Mouse (Mus musculus): Measurements from ENCODE around the gene Rapgef1. TPM values are rescaled to one million over a fixed set of nuclear protein-coding genes. Genes with fewer than 3 reads are reported as not detected.

The Rapgef1 gene
- total and polyA plus RNA-seq, 2 experiments = 11.8 to 25.3 TPM

DNA sequence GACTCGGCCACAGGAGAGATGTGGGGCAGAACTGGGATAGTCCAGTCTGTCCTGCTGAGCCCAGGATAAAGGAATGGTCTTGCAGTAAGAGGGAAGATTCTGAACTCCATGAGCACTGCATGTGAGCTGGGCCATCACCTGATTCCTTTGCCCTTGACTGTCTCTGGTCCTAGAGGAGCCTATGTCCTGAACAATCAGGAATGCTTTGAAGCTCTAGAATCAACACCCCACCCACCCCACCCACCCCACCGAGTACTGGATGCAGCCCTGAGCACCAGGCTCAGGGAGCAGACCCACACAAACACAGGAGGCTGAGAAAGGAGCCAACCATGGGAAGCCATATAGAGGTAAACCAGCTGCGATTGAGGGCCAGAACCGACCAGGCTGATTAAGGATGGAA, 129.0 kb downstream of the Rapgef1 start:
- no peaks in the 10 kb centered on the region for H3K36me3 ChIP-seq (ENCODE audit: control insufficient read depth, insufficient read depth, low read length)
- WGBS = 86% methylated on average over 4 of the region's 4 CpGs
- no peak overlapping the region for H3K27ac ChIP-seq (replicated peaks; ENCODE audit: insufficient read depth, low read depth, low read length)
- peaks cover 7% of the 10 kb centered on the region; the same call in 1 of the 2 replicates for H3K4me1 ChIP-seq (ENCODE audit: control insufficient read depth, insufficient read depth, low read length)
- DNase-seq (ENCODE audit: extremely low read depth, low read depth, low spot score) = no peak
- no peak overlapping the region for H3K4me3 ChIP-seq (ENCODE audit: insufficient read depth, low read depth, low read length)
- no peak overlapping the region for H3K9ac ChIP-seq (ENCODE audit: low read depth, low read length)
- H3K79me2 ChIP-seq (ENCODE audit: control insufficient read depth, insufficient read depth, low read length) = no peaks in the 10 kb centered on the region
- TF ChIP-seq CTCF (IDR thresholded peaks at IDR 0.05; ENCODE audit: low read depth, low read length) = no peak
- TF ChIP-seq POLR2A (IDR thresholded peaks at IDR 0.05; ENCODE audit: extremely low read depth, insufficient read depth, low read length) = no peak
- 0 out of 2 replicates have a peak, but pooled peaks cover 5% of the 10 kb centered on the region for H3K27me3 ChIP-seq (ENCODE audit: control insufficient read depth, insufficient read depth, low read length)

DNA sequence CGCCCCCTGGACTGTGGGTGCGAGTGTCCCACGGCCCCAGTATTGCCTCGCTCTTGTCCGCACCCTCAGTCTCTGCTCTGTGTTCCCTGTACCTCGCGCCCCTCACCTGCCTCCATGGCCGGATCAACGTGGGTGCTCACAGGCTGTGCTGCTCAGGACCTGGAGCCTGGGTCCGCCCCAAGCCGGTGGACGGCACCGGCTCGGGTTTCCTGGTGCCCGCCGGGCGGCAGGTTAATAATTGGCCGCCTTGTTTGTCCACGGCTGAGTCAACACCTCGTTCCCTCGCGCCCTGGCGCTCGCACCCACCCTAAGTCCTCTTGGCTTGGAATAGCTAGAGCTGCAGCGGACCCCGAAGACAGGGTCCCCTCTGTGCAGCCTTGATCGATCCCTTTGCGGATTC, 132.0 kb downstream of the Rapgef1 start, which contains the start of gene Gm13420:
Gene Gm13420, minus strand, starts transcription at position 189 of the 400 bp plus-strand sequence.
- 0 out of 2 replicates have a peak, but pooled peaks cover 5% of the 10 kb centered on the region for H3K27me3 ChIP-seq (ENCODE audit: control insufficient read depth, insufficient read depth, low read length)
- H3K36me3 ChIP-seq (ENCODE audit: control insufficient read depth, insufficient read depth, low read length) = no peaks in the 10 kb centered on the region
- H3K4me1 ChIP-seq (ENCODE audit: control insufficient read depth, insufficient read depth, low read length) = peaks cover 7% of the 10 kb centered on the region; the same call in 1 of the 2 replicates
- WGBS = 4% methylated on average over 28 of the region's 28 CpGs
- DNase-seq (ENCODE audit: extremely low read depth, low read depth, low spot score) = peak; percentile 43
- H3K79me2 ChIP-seq (ENCODE audit: control insufficient read depth, insufficient read depth, low read length) = no peaks in the 10 kb centered on the region
- H3K4me3 ChIP-seq (ENCODE audit: insufficient read depth, low read depth, low read length) = peak within 1 kb of the TSS; percentile 65; the same call in 1 of the 2 replicates
- no peak for TF ChIP-seq POLR2A (IDR thresholded peaks at IDR 0.05; ENCODE audit: extremely low read depth, insufficient read depth, low read length)
- TF ChIP-seq CTCF (IDR thresholded peaks at IDR 0.05; ENCODE audit: low read depth, low read length) = no peak
- H3K9ac ChIP-seq (ENCODE audit: low read depth, low read length) = peak within 1 kb of the TSS; percentile 69
- no peak within 1 kb of the TSS for H3K27ac ChIP-seq (replicated peaks; ENCODE audit: insufficient read depth, low read depth, low read length)

DNA sequence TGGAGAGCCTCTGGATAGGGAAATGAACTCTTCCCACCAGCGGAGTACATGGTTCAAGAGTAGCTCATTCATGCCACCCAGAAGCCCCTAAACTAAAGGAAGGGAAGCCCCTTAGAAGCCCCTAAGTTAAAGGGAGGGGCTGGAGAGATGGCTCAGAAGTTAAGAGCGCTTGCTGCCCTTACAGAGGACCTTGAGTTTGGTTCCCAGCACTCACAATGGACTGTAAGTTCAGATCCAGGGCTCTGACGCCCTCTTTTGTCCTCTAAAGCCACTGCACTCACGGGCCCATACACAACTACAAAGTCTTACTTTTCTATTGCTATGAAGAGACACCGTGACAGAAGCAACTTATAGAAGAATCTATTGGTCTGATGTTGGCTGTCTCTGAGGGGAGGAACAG, 132.9 kb downstream of the Rapgef1 start:
- Histone ChIP-seq H3K4me3 (ENCODE audit: insufficient read depth, low read depth, low read length) (no peak overlapping the region), H3K4me1 (ENCODE audit: control insufficient read depth, insufficient read depth, low read length) (peaks cover 7% of the 10 kb centered on the region; the same call in 1 of the 2 replicates), H3K79me2 (ENCODE audit: control insufficient read depth, insufficient read depth, low read length) (no peaks in the 10 kb centered on the region), H3K27ac (replicated peaks; ENCODE audit: insufficient read depth, low read depth, low read length) (no peak overlapping the region), H3K27me3 (ENCODE audit: control insufficient read depth, insufficient read depth, low read length) (0 out of 2 replicates have a peak, but pooled peaks cover under 1% of the 10 kb centered on the region), H3K9ac (ENCODE audit: low read depth, low read length) (no peak overlapping the region), H3K36me3 (ENCODE audit: control insufficient read depth, insufficient read depth, low read length) (no peaks in the 10 kb centered on the region)
- WGBS = 92% methylated on average over 5 of the region's 5 CpGs
- no peak for TF ChIP-seq CTCF (IDR thresholded peaks at IDR 0.05; ENCODE audit: low read depth, low read length)
- TF ChIP-seq POLR2A (IDR thresholded peaks at IDR 0.05; ENCODE audit: extremely low read depth, insufficient read depth, low read length) = no peak
- DNase-seq (ENCODE audit: extremely low read depth, low read depth, low spot score) = no peak

DNA sequence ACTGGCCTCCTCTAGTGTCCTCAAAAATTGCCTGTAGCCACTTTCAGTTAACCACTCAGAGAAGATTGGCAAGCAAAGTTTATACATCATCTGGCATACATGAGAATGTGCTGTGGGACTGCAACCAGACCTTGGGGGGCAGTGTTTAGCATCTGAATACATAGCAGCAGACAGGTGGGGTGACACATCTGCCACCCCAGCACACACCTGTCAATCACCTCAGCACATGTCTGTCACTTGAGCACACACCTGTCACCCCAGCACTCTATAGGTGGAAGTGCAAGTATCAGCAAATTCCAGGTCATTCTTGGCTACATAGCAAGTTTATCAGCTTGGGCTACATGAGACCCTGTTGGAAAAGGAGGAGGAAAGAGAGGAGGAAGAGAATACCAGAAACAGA, 136.2 kb downstream of the Rapgef1 start:
- peaks cover 7% of the 10 kb centered on the region; the same call in 1 of the 2 replicates for H3K4me1 ChIP-seq (ENCODE audit: control insufficient read depth, insufficient read depth, low read length)
- H3K4me3 ChIP-seq (ENCODE audit: insufficient read depth, low read depth, low read length) = no peak overlapping the region
- H3K27me3 ChIP-seq (ENCODE audit: control insufficient read depth, insufficient read depth, low read length) = no peaks in the 10 kb centered on the region
- H3K9ac ChIP-seq (ENCODE audit: low read depth, low read length) = no peak overlapping the region
- TF ChIP-seq POLR2A (IDR thresholded peaks at IDR 0.05; ENCODE audit: extremely low read depth, insufficient read depth, low read length) (no peak), CTCF (IDR thresholded peaks at IDR 0.05; ENCODE audit: low read depth, low read length) (no peak)
- DNase-seq (ENCODE audit: extremely low read depth, low read depth, low spot score) = no peak
- H3K79me2 ChIP-seq (ENCODE audit: control insufficient read depth, insufficient read depth, low read length) = no peaks in the 10 kb centered on the region
- no peaks in the 10 kb centered on the region for H3K36me3 ChIP-seq (ENCODE audit: control insufficient read depth, insufficient read depth, low read length)
- no peak overlapping the region for H3K27ac ChIP-seq (replicated peaks; ENCODE audit: insufficient read depth, low read depth, low read length)

DNA sequence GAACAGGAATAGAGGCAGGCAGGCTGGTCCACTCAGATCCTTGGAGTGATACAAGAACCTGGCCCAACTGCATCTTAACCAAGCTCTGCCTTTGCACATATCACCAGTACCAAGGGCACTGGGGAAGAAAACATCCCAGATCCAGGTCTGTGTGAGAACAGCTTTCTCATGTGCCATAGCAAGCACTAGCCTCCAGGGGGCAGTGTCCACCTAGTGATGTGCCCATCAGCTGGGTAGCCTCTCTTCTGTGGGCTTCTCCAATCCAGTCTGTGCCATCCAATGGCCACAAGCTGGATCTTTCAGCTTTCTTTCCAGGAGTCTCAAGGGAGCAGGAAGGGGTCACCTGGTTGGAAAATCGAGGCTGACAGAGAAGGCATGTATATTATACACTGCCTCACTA, 145.3 kb downstream of the Rapgef1 start:
- Histone ChIP-seq H3K27ac (replicated peaks; ENCODE audit: insufficient read depth, low read depth, low read length) (no peak overlapping the region), H3K4me3 (ENCODE audit: insufficient read depth, low read depth, low read length) (no peak overlapping the region), H3K79me2 (ENCODE audit: control insufficient read depth, insufficient read depth, low read length) (no peaks in the 10 kb centered on the region), H3K9ac (ENCODE audit: low read depth, low read length) (no peak overlapping the region), H3K4me1 (ENCODE audit: control insufficient read depth, insufficient read depth, low read length) (no peaks in the 10 kb centered on the region), H3K27me3 (ENCODE audit: control insufficient read depth, insufficient read depth, low read length) (no peaks in the 10 kb centered on the region), H3K36me3 (ENCODE audit: control insufficient read depth, insufficient read depth, low read length) (no peaks in the 10 kb centered on the region)
- WGBS = 0% methylated on average over 1 of the region's 1 CpGs
- peak; percentile 96 for TF ChIP-seq CTCF (IDR thresholded peaks at IDR 0.05; ENCODE audit: low read depth, low read length)
- TF ChIP-seq POLR2A (IDR thresholded peaks at IDR 0.05; ENCODE audit: extremely low read depth, insufficient read depth, low read length) = no peak
- DNase-seq (ENCODE audit: extremely low read depth, low read depth, low spot score) = peak; percentile 34

DNA sequence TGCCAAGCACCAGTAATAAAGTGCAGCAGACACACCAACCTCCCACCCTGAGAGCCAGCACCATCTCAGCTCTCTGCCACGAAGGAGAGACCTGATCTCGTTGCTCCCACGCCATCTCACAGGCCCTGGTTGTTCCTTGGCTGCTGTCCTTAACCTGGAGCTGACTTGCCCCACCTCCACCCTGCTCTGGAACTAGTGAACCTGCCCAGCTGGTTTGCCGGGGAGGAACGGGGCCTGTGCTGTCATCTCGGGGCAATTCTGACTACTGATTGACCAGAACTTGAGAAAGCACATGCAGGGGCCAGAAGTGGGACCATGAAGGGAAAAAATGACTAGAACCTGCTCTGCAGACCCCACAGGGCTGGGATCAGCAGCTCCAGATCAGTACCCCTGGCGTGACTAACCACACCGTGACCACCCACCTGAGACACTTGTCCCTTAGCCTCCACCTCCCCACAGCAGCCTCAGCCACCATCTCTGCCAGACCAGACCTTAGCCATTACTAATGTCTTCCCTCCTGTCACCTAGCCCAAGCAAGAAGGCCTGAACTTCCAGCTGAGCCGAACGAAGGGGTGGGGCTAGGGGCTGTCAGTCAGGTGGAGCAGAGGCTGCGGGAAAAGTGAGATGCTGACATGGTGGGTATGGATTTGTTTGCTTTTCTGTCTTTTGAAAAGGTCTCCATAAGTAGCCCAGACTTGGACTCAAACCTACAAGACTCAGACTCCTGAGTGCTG, 148.6 kb downstream of the Rapgef1 start:
- Histone ChIP-seq H3K79me2 (ENCODE audit: control insufficient read depth, insufficient read depth, low read length) (no peaks in the 10 kb centered on the region), H3K27me3 (ENCODE audit: control insufficient read depth, insufficient read depth, low read length) (no peaks in the 10 kb centered on the region), H3K27ac (replicated peaks; ENCODE audit: insufficient read depth, low read depth, low read length) (no peak overlapping the region), H3K9ac (ENCODE audit: low read depth, low read length) (no peak overlapping the region), H3K36me3 (ENCODE audit: control insufficient read depth, insufficient read depth, low read length) (no peaks in the 10 kb centered on the region), H3K4me3 (ENCODE audit: insufficient read depth, low read depth, low read length) (no peak overlapping the region), H3K4me1 (ENCODE audit: control insufficient read depth, insufficient read depth, low read length) (peaks cover 10% of the 10 kb centered on the region)
- WGBS = 52% methylated on average over 11 of the region's 11 CpGs
- TF ChIP-seq POLR2A (IDR thresholded peaks at IDR 0.05; ENCODE audit: extremely low read depth, insufficient read depth, low read length) = no peak
- TF ChIP-seq CTCF (IDR thresholded peaks at IDR 0.05; ENCODE audit: low read depth, low read length) = no peak
- no peak for DNase-seq (ENCODE audit: extremely low read depth, low read depth, low spot score)
